Mouse (Mus musculus) stomach, embryonic 15.5 days (tissue): ENCODE measurements at regions not wholly inside any gene's neighbourhood (a gene's known extent, or its start where the extent isn't known, plus 50 kb on each side); places are given as distances from the start of the nearest gene placed in this dataset.

Experiments used
- ATAC-seq: fragments of 200-750 bp; cut with Nextera tagmentation; 2 replicates; pipeline ENCODE4 v1.8.0; 2017; ENCODE audit warnings: low read depth, moderate number of reproducible peaks, moderate TSS enrichment; ENCODE audit not compliant: insufficient read depth, low FRiP score
- H3K27ac ChIP-seq: fragments of 300-500 bp; sonication (generic); 2 replicates; pipeline ENCODE4 v1.5.1; 2015; ENCODE audit warnings: mild to moderate bottlenecking, inconsistent platforms
- H3K27me3 ChIP-seq: fragments of 300-500 bp; sonication (generic); replicated peaks from 2 replicates; pipeline ENCODE4 v1.6.1; 2015; ENCODE audit warnings: inconsistent platforms
- H3K36me3 ChIP-seq: fragments of 300-500 bp; sonication (generic); 2 replicates; pipeline ENCODE4 v1.6.1; 2015; ENCODE audit warnings: inconsistent platforms
- H3K4me1 ChIP-seq: fragments of 300-500 bp; sonication (generic); 2 replicates; pipeline ENCODE4 v1.6.1; 2015; ENCODE audit warnings: inconsistent platforms
- H3K4me2 ChIP-seq: fragments of 300-500 bp; sonication (generic); 2 replicates; pipeline ENCODE4 v1.6.1; 2015; ENCODE audit warnings: mild to moderate bottlenecking, inconsistent platforms
- H3K4me3 ChIP-seq: fragments of 300-500 bp; sonication (generic); replicated peaks from 2 replicates; pipeline ENCODE4 v1.5.1; 2015; ENCODE audit warnings: inconsistent platforms
- H3K9ac ChIP-seq: fragments of 300-500 bp; sonication (generic); 2 replicates; pipeline ENCODE4 v1.6.1; 2015; ENCODE audit warnings: inconsistent platforms
- H3K9me3 ChIP-seq: fragments of 300-500 bp; sonication (generic); 2 replicates; pipeline ENCODE4 v1.6.1; 2016; ENCODE audit warnings: inconsistent platforms
- WGBS: fragments of 180-500 bp; shearing (Covaris S2); methylation state at CpG from one replicate; pipeline ENCODE4 v1.1.7; 2015; 5-methylcytosine and 5-hydroxymethylcytosine counted together

GRCm38 (mm10) chr14:9003034-9003433 lies 337.0 kb upstream of the 4930452B06Rik start:
- Histone ChIP-seq H3K9me3 (no peaks in the 10 kb centered on the region), H3K4me3 (no peak overlapping the region), H3K36me3 (no peaks in the 10 kb centered on the region), H3K4me2 (no peak overlapping the region), H3K27me3 (no peaks in the 10 kb centered on the region), H3K4me1 (no peaks in the 10 kb centered on the region), H3K27ac (no peak overlapping the region), H3K9ac (no peak overlapping the region)
- ATAC-seq = no peak
- WGBS = 43% methylated on average over 2 of the region's 2 CpGs

- H3K9me3 ChIP-seq = no peaks in the 10 kb centered on the region
- H3K27me3 ChIP-seq = no peaks in the 10 kb centered on the region
- H3K4me1 ChIP-seq = no peaks in the 10 kb centered on the region
- no peaks in the 10 kb centered on the region for H3K36me3 ChIP-seq
- H3K9ac ChIP-seq = no peak overlapping the region
- 56% methylated on average over 3 of the region's 3 CpGs for WGBS
- no peak overlapping the region for H3K4me3 ChIP-seq
- no peak overlapping the region for H3K27ac ChIP-seq
- no peak for ATAC-seq
- no peak overlapping the region for H3K4me2 ChIP-seq
These were observed 334.5 kb upstream of the 4930452B06Rik start for GRCm38 (mm10) chr14:9000408-9001092.

GRCm38 (mm10) chr14:8999815-9000214 lies 333.8 kb upstream of the 4930452B06Rik start:
- ATAC-seq = no peak
- Histone ChIP-seq H3K9ac (no peak overlapping the region), H3K4me2 (no peak overlapping the region), H3K36me3 (no peaks in the 10 kb centered on the region), H3K4me1 (no peaks in the 10 kb centered on the region), H3K9me3 (no peaks in the 10 kb centered on the region), H3K27me3 (no peaks in the 10 kb centered on the region), H3K27ac (no peak overlapping the region), H3K4me3 (no peak overlapping the region)
- WGBS = 75% methylated on average over 1 of the region's 1 CpGs

GRCm38 (mm10) chr14:8993421-8993820 lies 327.4 kb upstream of the 4930452B06Rik start:
- 73% methylated on average over 1 of the region's 1 CpGs for WGBS
- no peak overlapping the region for H3K27ac ChIP-seq
- H3K4me2 ChIP-seq = no peak overlapping the region
- no peaks in the 10 kb centered on the region for H3K27me3 ChIP-seq
- no peaks in the 10 kb centered on the region for H3K4me1 ChIP-seq
- no peaks in the 10 kb centered on the region for H3K9me3 ChIP-seq
- H3K9ac ChIP-seq = no peak overlapping the region
- no peak overlapping the region for H3K4me3 ChIP-seq
- no peaks in the 10 kb centered on the region for H3K36me3 ChIP-seq
- ATAC-seq = no peak

- ATAC-seq = no peak
- WGBS = 78% methylated on average over 4 of the region's 4 CpGs
- H3K4me2 ChIP-seq = no peak overlapping the region
- no peak overlapping the region for H3K9ac ChIP-seq
- H3K4me3 ChIP-seq = no peak overlapping the region
- no peaks in the 10 kb centered on the region for H3K36me3 ChIP-seq
- H3K27me3 ChIP-seq = no peaks in the 10 kb centered on the region
- H3K4me1 ChIP-seq = no peaks in the 10 kb centered on the region
- H3K27ac ChIP-seq = no peak overlapping the region
- H3K9me3 ChIP-seq = no peaks in the 10 kb centered on the region
These were observed 319.2 kb upstream of the 4930452B06Rik start for GRCm38 (mm10) chr14:8985086-8985793.

- no peaks in the 10 kb centered on the region for H3K9me3 ChIP-seq
- H3K27me3 ChIP-seq = no peaks in the 10 kb centered on the region
- H3K9ac ChIP-seq = no peak overlapping the region
- H3K4me3 ChIP-seq = no peak overlapping the region
- no peak for ATAC-seq
- no peaks in the 10 kb centered on the region for H3K36me3 ChIP-seq
- whole genome bisulfite sequencing = 40% methylated on average over 2 of the region's 2 CpGs
- no peak overlapping the region for H3K27ac ChIP-seq
- H3K4me1 ChIP-seq = no peaks in the 10 kb centered on the region
- H3K4me2 ChIP-seq = no peak overlapping the region
These were observed 295.5 kb upstream of the 4930452B06Rik start for GRCm38 (mm10) chr14:8961554-8961953.

- Histone ChIP-seq H3K4me3 (no peak overlapping the region), H3K27me3 (no peaks in the 10 kb centered on the region), H3K9me3 (no peaks in the 10 kb centered on the region), H3K36me3 (no peaks in the 10 kb centered on the region), H3K9ac (no peak overlapping the region), H3K4me2 (no peak overlapping the region), H3K27ac (no peak overlapping the region), H3K4me1 (no peaks in the 10 kb centered on the region)
- no peak for ATAC-seq
- WGBS = 35% methylated on average over 6 of the region's 6 CpGs
These were observed 286.9 kb upstream of the 4930452B06Rik start for GRCm38 (mm10) chr14:8952853-8953397.

- H3K9ac ChIP-seq = no peak overlapping the region
- no peaks in the 10 kb centered on the region for H3K4me1 ChIP-seq
- no peak overlapping the region for H3K27ac ChIP-seq
- no peak overlapping the region for H3K4me2 ChIP-seq
- no peak overlapping the region for H3K4me3 ChIP-seq
- no peak for ATAC-seq
- no peaks in the 10 kb centered on the region for H3K36me3 ChIP-seq
- WGBS = 61% methylated on average over 2 of the region's 2 CpGs
- H3K27me3 ChIP-seq = no peaks in the 10 kb centered on the region
- H3K9me3 ChIP-seq = no peaks in the 10 kb centered on the region
These were observed 282.7 kb upstream of the 4930452B06Rik start for GRCm38 (mm10) chr14:8948751-8949150.

- H3K27ac ChIP-seq = no peak overlapping the region
- H3K4me3 ChIP-seq = no peak overlapping the region
- 72% methylated on average over 5 of the region's 5 CpGs for WGBS
- no peaks in the 10 kb centered on the region for H3K4me1 ChIP-seq
- no peak overlapping the region for H3K9ac ChIP-seq
- no peaks in the 10 kb centered on the region for H3K36me3 ChIP-seq
- H3K27me3 ChIP-seq = no peaks in the 10 kb centered on the region
- H3K4me2 ChIP-seq = no peak overlapping the region
- ATAC-seq = no peak
- no peaks in the 10 kb centered on the region for H3K9me3 ChIP-seq
These were observed 281.0 kb upstream of the 4930452B06Rik start for GRCm38 (mm10) chr14:8946851-8947625.

- no peak overlapping the region for H3K9ac ChIP-seq
- H3K4me2 ChIP-seq = no peak overlapping the region
- 25% methylated on average over 5 of the region's 5 CpGs for WGBS
- no peak for ATAC-seq
- no peaks in the 10 kb centered on the region for H3K36me3 ChIP-seq
- H3K4me1 ChIP-seq = no peaks in the 10 kb centered on the region
- no peaks in the 10 kb centered on the region for H3K27me3 ChIP-seq
- H3K9me3 ChIP-seq = no peaks in the 10 kb centered on the region
- no peak overlapping the region for H3K27ac ChIP-seq
- H3K4me3 ChIP-seq = no peak overlapping the region
These were observed 269.1 kb upstream of the 4930452B06Rik start for GRCm38 (mm10) chr14:8935121-8935520.
